Mouse (Mus musculus) hindbrain, embryonic 14.5 days (tissue): Measurements from ENCODE around the gene Fgf13. TPM values are rescaled to one million over a fixed set of nuclear protein-coding genes. Genes with fewer than 3 reads are reported as not detected.

ENCODE experiments used
- ATAC-seq: fragments of 200-750 bp; cut with Nextera tagmentation; 2 replicates; pipeline ENCODE4 v1.8.0; 2017; ENCODE audit warnings: moderate number of reproducible peaks, mild to moderate bottlenecking, moderate TSS enrichment, moderate library complexity; ENCODE audit not compliant: low FRiP score
- DNase-seq: peaks from one replicate; pipeline ENCODE4 v3.0.0-alpha.2; 2015; ENCODE audit warnings: low spot score
- H3K27ac ChIP-seq: fragments of 300-500 bp; sonication (generic); 2 replicates; pipeline ENCODE4 v1.5.1; 2014; ENCODE audit warnings: mild to moderate bottlenecking, moderate library complexity
- H3K27me3 ChIP-seq: fragments of 300-500 bp; sonication (generic); 2 replicates; pipeline ENCODE4 v1.6.1; 2014; ENCODE audit warnings: mild to moderate bottlenecking, low read length, mixed read lengths; ENCODE audit not compliant: control insufficient read depth, insufficient read depth
- H3K36me3 ChIP-seq: fragments of 300-500 bp; sonication (generic); replicated peaks from 2 replicates; pipeline ENCODE4 v1.6.1; 2014; ENCODE audit not compliant: control insufficient read depth, insufficient read depth
- H3K4me1 ChIP-seq: fragments of 300-500 bp; sonication (generic); replicated peaks from 2 replicates; pipeline ENCODE4 v1.6.1; 2014; ENCODE audit warnings: antibody characterized with exemption, low read length, mixed read lengths; ENCODE audit not compliant: control insufficient read depth, insufficient read depth
- H3K4me2 ChIP-seq: fragments of 300-500 bp; sonication (generic); replicated peaks from 2 replicates; pipeline ENCODE4 v1.6.1; 2014; ENCODE audit warnings: mild to moderate bottlenecking, moderate library complexity
- H3K4me3 ChIP-seq: fragments of 300-500 bp; sonication (generic); replicated peaks from 2 replicates; pipeline ENCODE4 v1.5.1; 2014; ENCODE audit warnings: mild to moderate bottlenecking, low read length
- H3K9ac ChIP-seq: fragments of 300-500 bp; sonication (generic); 2 replicates; pipeline ENCODE4 v1.6.1; 2014
- H3K9me3 ChIP-seq: fragments of 300-500 bp; sonication (generic); 2 replicates; pipeline ENCODE4 v1.6.1; 2016; ENCODE audit warnings: low read length; ENCODE audit not compliant: control insufficient read depth
- WGBS: fragments of 180-500 bp; shearing (Covaris S2); extraction: QIAGEN DNeasy Blood & Tissue Kit; methylation state at CpG from one replicate; pipeline ENCODE4 v1.1.7; 2014; 5-methylcytosine and 5-hydroxymethylcytosine counted together
- polyA plus RNA-seq: library from polyadenylated mRNA; unstranded; fragments of >200 nt; fragmentation: Nextera tagmentation; extraction: Ambion mirVana; gene quantifications from 2 replicates; pipeline ENCODE4 v1.2.1, GENCODE M21; 2014

Gene Fgf13
- polyA plus RNA-seq, 1 experiment from 2014 or later = 146 TPM

- ATAC-seq (no peak), DNase-seq (no peak)
- no peak overlapping the region for H3K4me2 ChIP-seq
- H3K9me3 ChIP-seq = no peaks in the 10 kb centered on the region
- no peaks in the 10 kb centered on the region for H3K4me1 ChIP-seq
- no peak overlapping the region for H3K27ac ChIP-seq
- H3K4me3 ChIP-seq = no peak overlapping the region
- 72% methylated on average over 4 of the region's 4 CpGs for WGBS
- no peak overlapping the region for H3K9ac ChIP-seq
- no peaks in the 10 kb centered on the region for H3K36me3 ChIP-seq
- H3K27me3 ChIP-seq = no peaks in the 10 kb centered on the region
Measured at GRCm38 (mm10) chrX:59508273-59508672, 59.6 kb downstream of the Fgf13 start.

- 41% methylated on average over 1 of the region's 1 CpGs for WGBS
- H3K9ac ChIP-seq = no peak overlapping the region
- H3K4me2 ChIP-seq = no peak overlapping the region
- ATAC-seq (no peak), DNase-seq (no peak)
- H3K36me3 ChIP-seq = no peaks in the 10 kb centered on the region
- no peaks in the 10 kb centered on the region for H3K9me3 ChIP-seq
- no peak overlapping the region for H3K4me3 ChIP-seq
- no peak overlapping the region for H3K27ac ChIP-seq
- no peaks in the 10 kb centered on the region for H3K27me3 ChIP-seq
- no peaks in the 10 kb centered on the region for H3K4me1 ChIP-seq
Measured at GRCm38 (mm10) chrX:59493388-59493787, 74.5 kb downstream of the Fgf13 start.

GRCm38 (mm10) chrX:59485426-59485825 lies 82.4 kb downstream of the Fgf13 start:
- Histone ChIP-seq H3K4me1 (no peaks in the 10 kb centered on the region), H3K4me2 (no peak overlapping the region), H3K36me3 (no peaks in the 10 kb centered on the region), H3K27me3 (no peaks in the 10 kb centered on the region), H3K9me3 (no peaks in the 10 kb centered on the region), H3K4me3 (no peak overlapping the region), H3K27ac (no peak overlapping the region), H3K9ac (no peak overlapping the region)
- 68% methylated on average over 2 of the region's 2 CpGs for WGBS
- ATAC-seq (no peak), DNase-seq (no peak)

- H3K4me1 ChIP-seq = no peaks in the 10 kb centered on the region
- H3K9ac ChIP-seq = no peak overlapping the region
- H3K4me3 ChIP-seq = no peak overlapping the region
- no peaks in the 10 kb centered on the region for H3K27me3 ChIP-seq
- H3K36me3 ChIP-seq = no peaks in the 10 kb centered on the region
- DNase-seq = no peak
- no peaks in the 10 kb centered on the region for H3K9me3 ChIP-seq
- ATAC-seq = no peak
- no peak overlapping the region for H3K4me2 ChIP-seq
- H3K27ac ChIP-seq = no peak overlapping the region
- WGBS = 63% methylated on average over 2 of the region's 2 CpGs
Measured at GRCm38 (mm10) chrX:59402596-59403285, 165.1 kb downstream of the Fgf13 start.

- no peak for DNase-seq
Measured at GRCm38 (mm10) chrX:59290916-59291411, 276.9 kb downstream of the Fgf13 start.

GRCm38 (mm10) chrX:59251576-59251975 lies 316.3 kb downstream of the Fgf13 start:
- DNase-seq (no peak), ATAC-seq (no peak)
- Histone ChIP-seq H3K4me3 (no peak overlapping the region), H3K4me1 (no peaks in the 10 kb centered on the region), H3K36me3 (no peaks in the 10 kb centered on the region), H3K27ac (no peak overlapping the region), H3K27me3 (no peaks in the 10 kb centered on the region), H3K9me3 (no peaks in the 10 kb centered on the region), H3K4me2 (no peak overlapping the region), H3K9ac (no peak overlapping the region)

More at GRCm38 (mm10) chrX:59290916-59291411, 276.9 kb downstream of the Fgf13 start:
- 80% methylated on average over 3 of the region's 3 CpGs for WGBS
- H3K4me1 ChIP-seq = no peaks in the 10 kb centered on the region
- H3K27ac ChIP-seq = no peak overlapping the region
- H3K36me3 ChIP-seq = no peaks in the 10 kb centered on the region
- H3K27me3 ChIP-seq = no peaks in the 10 kb centered on the region
- H3K9ac ChIP-seq = no peak overlapping the region
- no peak for ATAC-seq
- H3K4me2 ChIP-seq = no peak overlapping the region
- no peaks in the 10 kb centered on the region for H3K9me3 ChIP-seq
- no peak overlapping the region for H3K4me3 ChIP-seq

GRCm38 (mm10) chrX:59243752-59244151 lies 324.1 kb downstream of the Fgf13 start:
- H3K36me3 ChIP-seq = no peaks in the 10 kb centered on the region
- no peak overlapping the region for H3K9ac ChIP-seq
- WGBS = 80% methylated on average over 3 of the region's 3 CpGs
- no peaks in the 10 kb centered on the region for H3K9me3 ChIP-seq
- no peaks in the 10 kb centered on the region for H3K4me1 ChIP-seq
- ATAC-seq = no peak
- H3K27ac ChIP-seq = no peak overlapping the region
- no peak overlapping the region for H3K4me2 ChIP-seq
- no peak overlapping the region for H3K4me3 ChIP-seq
- H3K27me3 ChIP-seq = no peaks in the 10 kb centered on the region
- no peak for DNase-seq

- Histone ChIP-seq H3K9ac (no peak overlapping the region), H3K4me1 (no peaks in the 10 kb centered on the region), H3K27me3 (no peaks in the 10 kb centered on the region), H3K4me2 (no peak overlapping the region), H3K36me3 (no peaks in the 10 kb centered on the region), H3K9me3 (no peaks in the 10 kb centered on the region), H3K4me3 (no peak overlapping the region), H3K27ac (no peak overlapping the region)
- DNase-seq = no peak
- WGBS = 89% methylated on average over 3 of the region's 3 CpGs
- no peak for ATAC-seq
Measured at GRCm38 (mm10) chrX:59243176-59243575, 324.7 kb downstream of the Fgf13 start.

GRCm38 (mm10) chrX:59241460-59241747 lies 326.5 kb downstream of the Fgf13 start:
- no peak overlapping the region for H3K4me3 ChIP-seq
- H3K36me3 ChIP-seq = no peaks in the 10 kb centered on the region
- no peaks in the 10 kb centered on the region for H3K4me1 ChIP-seq
- no peak for DNase-seq
- no peak for ATAC-seq
- H3K27ac ChIP-seq = no peak overlapping the region
- no peak overlapping the region for H3K4me2 ChIP-seq
- H3K9me3 ChIP-seq = no peaks in the 10 kb centered on the region
- H3K27me3 ChIP-seq = no peaks in the 10 kb centered on the region
- H3K9ac ChIP-seq = no peak overlapping the region
